ENCODE assay signal across 20 mouse cellular contexts in genomic region chr10:46046890-46047414, GRCm38 (mm10).
DNase-seq lines count a peak whose midpoint lies in the region; ATAC-seq and TF ChIP-seq lines count a peak whose summit lies in the region.
"Had no signal": no experiment of that assay in that cellular context is flagged by ENCODE, and none has a peak within 500 bp of the region (broad histone marks: within the 10 kb centered on the region; RNA-seq: fewer than 3 reads in every experiment).

No protein-coding gene starts in this region.

- H3K4me3 ChIP-seq in hindbrain, embryonic 13.5 days: no peak overlapping the region
- H3K4me3 ChIP-seq in hindbrain, embryonic 11.5 days (ENCODE audit: low read depth, low read length): no peak overlapping the region
- H3K4me3 ChIP-seq in midbrain, embryonic 12.5 days: no peak overlapping the region
- H3K4me3 ChIP-seq in midbrain, embryonic 11.5 days (ENCODE audit: low read depth, low read length): no peak overlapping the region
- H3K4me3 ChIP-seq in forebrain, postnatal 0 days (ENCODE audit: low read depth, low read length): no peak overlapping the region
- H3K4me3 ChIP-seq in neural tube, embryonic 15.5 days (replicated peaks): no peak overlapping the region
- H3K4me3 ChIP-seq: embryonic facial prominence, embryonic 12.5 days; erythroblast, embryonic 14.5 days; kidney, embryonic 15.5 days had no signal

- no peaks in the 10 kb centered on the region for H3K27me3 ChIP-seq in hindbrain, embryonic 13.5 days
- H3K27me3 ChIP-seq in hindbrain, embryonic 11.5 days (ENCODE audit: control insufficient read depth, insufficient read depth, low read length): no peaks in the 10 kb centered on the region
- no peaks in the 10 kb centered on the region for H3K27me3 ChIP-seq in midbrain, embryonic 12.5 days
- H3K27me3 ChIP-seq in midbrain, embryonic 11.5 days (ENCODE audit: control insufficient read depth, insufficient read depth, low read length): no peaks in the 10 kb centered on the region
- no peaks in the 10 kb centered on the region for H3K27me3 ChIP-seq in forebrain, postnatal 0 days (ENCODE audit: insufficient read depth, low read length)
- no peaks in the 10 kb centered on the region for H3K27me3 ChIP-seq in neural tube, embryonic 15.5 days (replicated peaks)
- H3K27me3 ChIP-seq: CH12.LX; embryonic facial prominence, embryonic 12.5 days; kidney, embryonic 15.5 days had no signal

- WGBS in hindbrain, embryonic 13.5 days: 70% methylated on average over 8 of the region's 8 CpGs
- 82% methylated on average over 8 of the region's 8 CpGs for WGBS in hindbrain, embryonic 11.5 days
- WGBS in midbrain, embryonic 12.5 days: 73% methylated on average over 8 of the region's 8 CpGs
- 82% methylated on average over 8 of the region's 8 CpGs for WGBS in midbrain, embryonic 11.5 days
- WGBS in forebrain, postnatal 0 days: 22% methylated on average over 8 of the region's 8 CpGs
- 67% methylated on average over 8 of the region's 8 CpGs for WGBS in neural tube, embryonic 15.5 days

- H3K4me2 ChIP-seq in hindbrain, embryonic 13.5 days: no peak overlapping the region
- no peak overlapping the region for H3K4me2 ChIP-seq in hindbrain, embryonic 11.5 days (replicated peaks; ENCODE audit: low read depth, low read length)
- no peak overlapping the region for H3K4me2 ChIP-seq in midbrain, embryonic 12.5 days (replicated peaks)
- no peak overlapping the region for H3K4me2 ChIP-seq in midbrain, embryonic 11.5 days
- peak overlapping the region; percentile 9; the same call in 1 of the 2 replicates for H3K4me2 ChIP-seq in forebrain, postnatal 0 days (ENCODE audit: low read depth)
- no peak overlapping the region for H3K4me2 ChIP-seq in neural tube, embryonic 15.5 days
- H3K4me2 ChIP-seq: embryonic facial prominence, embryonic 12.5 days; kidney, embryonic 15.5 days had no signal

- no peak overlapping the region for H3K9ac ChIP-seq in hindbrain, embryonic 13.5 days
- no peak overlapping the region for H3K9ac ChIP-seq in hindbrain, embryonic 11.5 days (ENCODE audit: low read depth, low read length)
- H3K9ac ChIP-seq in midbrain, embryonic 12.5 days (replicated peaks): no peak overlapping the region
- H3K9ac ChIP-seq in midbrain, embryonic 11.5 days (ENCODE audit: low read length): no peak overlapping the region
- no peak overlapping the region for H3K9ac ChIP-seq in forebrain, postnatal 0 days
- H3K9ac ChIP-seq in neural tube, embryonic 15.5 days (replicated peaks): no peak overlapping the region
- H3K9ac ChIP-seq: embryonic facial prominence, embryonic 12.5 days; kidney, embryonic 15.5 days; liver, embryonic 14.5 days had no signal

- H3K27ac ChIP-seq in hindbrain, embryonic 13.5 days: peak overlapping the region; percentile 50
- no peak overlapping the region for H3K27ac ChIP-seq in hindbrain, embryonic 11.5 days (ENCODE audit: low read depth, low read length)
- peak overlapping the region; percentile 25; the same call in 1 of the 2 replicates for H3K27ac ChIP-seq in midbrain, embryonic 12.5 days (replicated peaks)
- no peak overlapping the region for H3K27ac ChIP-seq in midbrain, embryonic 11.5 days (ENCODE audit: low read depth, low read length)
- peak overlapping the region; percentile 57 for H3K27ac ChIP-seq in forebrain, postnatal 0 days (ENCODE audit: low read depth, low read length)
- peak overlapping the region; percentile 68 for H3K27ac ChIP-seq in neural tube, embryonic 15.5 days (replicated peaks)
- H3K27ac ChIP-seq: embryonic facial prominence, embryonic 12.5 days; kidney, embryonic 15.5 days; liver, embryonic 14.5 days had no signal

- ATAC-seq in hindbrain, embryonic 13.5 days (ENCODE audit: low FRiP score): no peak
- ATAC-seq in hindbrain, embryonic 11.5 days (ENCODE audit: low FRiP score): no peak
- no peak for ATAC-seq in midbrain, embryonic 12.5 days (ENCODE audit: low FRiP score, low read depth)
- ATAC-seq in midbrain, embryonic 11.5 days (ENCODE audit: low FRiP score): no peak
- ATAC-seq in forebrain, postnatal 0 days: peak; percentile 44
- 0 out of 2 replicates have a peak, but pooled peaks have one; percentile 16 for ATAC-seq in neural tube, embryonic 15.5 days (ENCODE audit: low FRiP score)
- ATAC-seq: intestine, postnatal 0 days had no signal

- H3K36me3 ChIP-seq in hindbrain, embryonic 13.5 days: no peaks in the 10 kb centered on the region
- H3K36me3 ChIP-seq in hindbrain, embryonic 11.5 days (ENCODE audit: control insufficient read depth, insufficient read depth, low read length): no peaks in the 10 kb centered on the region
- H3K36me3 ChIP-seq in midbrain, embryonic 12.5 days: no peaks in the 10 kb centered on the region
- no peaks in the 10 kb centered on the region for H3K36me3 ChIP-seq in midbrain, embryonic 11.5 days (ENCODE audit: control insufficient read depth, insufficient read depth, low read length)
- no peaks in the 10 kb centered on the region for H3K36me3 ChIP-seq in forebrain, postnatal 0 days (ENCODE audit: insufficient read depth)
- no peaks in the 10 kb centered on the region for H3K36me3 ChIP-seq in neural tube, embryonic 15.5 days
- H3K36me3 ChIP-seq: embryonic facial prominence, embryonic 12.5 days; kidney, embryonic 15.5 days had no signal

- H3K4me1 ChIP-seq in hindbrain, embryonic 13.5 days (replicated peaks): peaks cover 25% of the 10 kb centered on the region
- no peaks in the 10 kb centered on the region; the same call in 1 of the 2 replicates for H3K4me1 ChIP-seq in hindbrain, embryonic 11.5 days (replicated peaks; ENCODE audit: control insufficient read depth, insufficient read depth, low read length)
- H3K4me1 ChIP-seq in midbrain, embryonic 12.5 days: peaks cover 17% of the 10 kb centered on the region; the same call in 1 of the 2 replicates
- peaks cover 3% of the 10 kb centered on the region; the same call in 1 of the 2 replicates for H3K4me1 ChIP-seq in midbrain, embryonic 11.5 days (ENCODE audit: control insufficient read depth, insufficient read depth, low read length)
- peaks cover 21% of the 10 kb centered on the region for H3K4me1 ChIP-seq in forebrain, postnatal 0 days (ENCODE audit: insufficient read depth)
- peaks cover 18% of the 10 kb centered on the region for H3K4me1 ChIP-seq in neural tube, embryonic 15.5 days
- H3K4me1 ChIP-seq: embryonic facial prominence, embryonic 12.5 days; kidney, embryonic 15.5 days had no signal

- DNase-seq in hindbrain, embryonic 11.5 days (ENCODE audit: low spot score): no peak
- DNase-seq in midbrain, embryonic 11.5 days (ENCODE audit: low spot score, missing footprints): no peak
- DNase-seq in forebrain, postnatal 0 days: peak; percentile 45
- DNase-seq in adrenal gland, postnatal 25 days: no peak
- no peak for DNase-seq in cerebellum, postnatal 10 days
- DNase-seq: cerebellum, adult 8-10 months; gastrocnemius, postnatal 36 days; kidney, postnatal 4 days; layer of hippocampus, postnatal 36 days; right cerebral cortex, postnatal 14 days; spleen, adult 18-20 months had no signal

- no peaks in the 10 kb centered on the region for H3K9me3 ChIP-seq in hindbrain, embryonic 13.5 days
- no peaks in the 10 kb centered on the region for H3K9me3 ChIP-seq in hindbrain, embryonic 11.5 days (ENCODE audit: control insufficient read depth, low read length)
- no peaks in the 10 kb centered on the region for H3K9me3 ChIP-seq in midbrain, embryonic 12.5 days
- no peaks in the 10 kb centered on the region for H3K9me3 ChIP-seq in midbrain, embryonic 11.5 days (ENCODE audit: control insufficient read depth, low read length)
- no peaks in the 10 kb centered on the region for H3K9me3 ChIP-seq in forebrain, postnatal 0 days (ENCODE audit: low read length)
- H3K9me3 ChIP-seq in neural tube, embryonic 15.5 days (replicated peaks): no peaks in the 10 kb centered on the region
- H3K9me3 ChIP-seq: embryonic facial prominence, embryonic 12.5 days; kidney, embryonic 15.5 days had no signal

- no peak for TF ChIP-seq CTCF in forebrain, postnatal 0 days (IDR thresholded peaks at IDR 0.05; ENCODE audit: low read depth)

Comparison
In these comparisons a context has a peak if more than half of its experiments do, and no peak if none do; other contexts are left out.
1. H3K27ac ChIP-seq: peak in hindbrain, embryonic 13.5 days (single experiment), midbrain, embryonic 12.5 days (single experiment), forebrain, postnatal 0 days (single experiment) and neural tube, embryonic 15.5 days (single experiment); none in hindbrain, embryonic 11.5 days (single experiment) and midbrain, embryonic 11.5 days (single experiment).
2. ATAC-seq: peak in forebrain, postnatal 0 days (single experiment) and neural tube, embryonic 15.5 days (single experiment); none in hindbrain, embryonic 13.5 days (single experiment), hindbrain, embryonic 11.5 days (single experiment), midbrain, embryonic 12.5 days (single experiment) and midbrain, embryonic 11.5 days (single experiment).